Mouse (Mus musculus) ES-Bruce4 (cell line): ENCODE data around the gene Prpf31.

ENCODE experiments used
- CTCF ChIP-seq: IDR thresholded peaks from one replicate; pipeline ENCODE4 v1.8.1; 2011; ENCODE audit warnings: low read depth, low read length
- POLR2A ChIP-seq: IDR thresholded peaks from one replicate; pipeline ENCODE4 v1.8.1; 2011; ENCODE audit warnings: low read length; ENCODE audit not compliant: insufficient read depth

GRCm38 (mm10) chr7:3611006-3611405, 18.8 kb upstream of the Prpf31 start:
- no peak for TF ChIP-seq CTCF
- TF ChIP-seq POLR2A: no peak
